Mouse (Mus musculus) stomach, postnatal 0 days (tissue): ENCODE data around the gene Zcrb1. TPM values are rescaled to one million over a fixed set of nuclear protein-coding genes. Genes with fewer than 3 reads are reported as not detected.
A peak's percentile ranks its signal among the peaks of the same experiment; 100 is the strongest.

Experiments used
- ATAC-seq: fragments of 200-750 bp; cut with Nextera tagmentation; 2 replicates; pipeline ENCODE4 v1.8.0; 2017; ENCODE audit not compliant: low FRiP score, low TSS enrichment
- DNase-seq: peaks from one replicate; pipeline ENCODE4 v3.0.0-alpha.2; 2016; ENCODE audit warnings: low spot score
- H3K27ac ChIP-seq: fragments of 300-500 bp; sonication (generic); replicated peaks from 2 replicates; pipeline ENCODE4 v1.5.1; 2014; ENCODE audit warnings: mild to moderate bottlenecking, control low read depth
- H3K27me3 ChIP-seq: fragments of 300-500 bp; sonication (generic); 2 replicates; pipeline ENCODE4 v1.6.1; 2014; ENCODE audit warnings: low read length; ENCODE audit not compliant: control insufficient read depth, insufficient read depth
- H3K36me3 ChIP-seq: fragments of 300-500 bp; sonication (generic); 2 replicates; pipeline ENCODE4 v1.6.1; 2014; ENCODE audit warnings: low read length, mixed read lengths; ENCODE audit not compliant: control insufficient read depth, insufficient read depth
- H3K4me1 ChIP-seq: fragments of 300-500 bp; sonication (generic); replicated peaks from 2 replicates; pipeline ENCODE4 v1.6.1; 2014; ENCODE audit warnings: antibody characterized with exemption; ENCODE audit not compliant: control insufficient read depth, insufficient read depth
- H3K4me2 ChIP-seq: fragments of 300-500 bp; sonication (generic); replicated peaks from 2 replicates; pipeline ENCODE4 v1.6.1; 2014; ENCODE audit warnings: low read depth, mild to moderate bottlenecking, control low read depth, moderate library complexity
- H3K4me3 ChIP-seq: fragments of 300-500 bp; sonication (generic); 2 replicates; pipeline ENCODE4 v1.5.1; 2014; ENCODE audit warnings: low read depth, low read length, control low read depth
- H3K9ac ChIP-seq: fragments of 300-500 bp; sonication (generic); 2 replicates; pipeline ENCODE4 v1.6.1; 2014; ENCODE audit warnings: mild to moderate bottlenecking, low read length, control low read depth, mixed read lengths
- H3K9me3 ChIP-seq: fragments of 300-500 bp; sonication (generic); 2 replicates; pipeline ENCODE4 v1.6.1; 2016; ENCODE audit warnings: low read length; ENCODE audit not compliant: control insufficient read depth
- CTCF ChIP-seq: IDR thresholded peaks from 2 replicates; pipeline ENCODE4 v1.5.1; 2016; ENCODE audit warnings: antibody characterized with exemption, low read depth, mild to moderate bottlenecking, moderate library complexity
- EP300 ChIP-seq: optimal IDR thresholded peaks from 2 replicates; pipeline ENCODE3; 2016; ENCODE audit warnings: antibody characterized with exemption
- WGBS: fragments of 180-500 bp; shearing (Covaris S2); extraction: QIAGEN DNeasy Blood & Tissue Kit; methylation state at CpG from one replicate; pipeline ENCODE4 v1.1.7; 2014; 5-methylcytosine and 5-hydroxymethylcytosine counted together
- polyA plus RNA-seq: library from polyadenylated mRNA; unstranded; fragments of >200 nt; fragmentation: Nextera tagmentation; extraction: Ambion mirVana; gene quantifications from 2 replicates; pipeline ENCODE4 v1.2.1, GENCODE M21; 2015

Gene Zcrb1
- polyA plus RNA-seq, 1 experiment from 2014 or later, result 90.7 TPM

- no peaks in the 10 kb centered on the region for H3K9me3 ChIP-seq
- H3K4me2 ChIP-seq, result no peak overlapping the region
- no peak for DNase-seq
- WGBS, result 96% methylated on average over 1 of the region's 1 CpGs
- ATAC-seq, result no peak
- no peaks in the 10 kb centered on the region for H3K36me3 ChIP-seq
- H3K27ac ChIP-seq, result no peak overlapping the region
- no peak overlapping the region for H3K4me3 ChIP-seq
- no peaks in the 10 kb centered on the region for H3K4me1 ChIP-seq
- no peaks in the 10 kb centered on the region for H3K27me3 ChIP-seq
- TF ChIP-seq CTCF, result peak; percentile 23; the same call in 1 of the 2 replicates
- TF ChIP-seq EP300, result no peak
- no peak overlapping the region for H3K9ac ChIP-seq
Observed at GRCm38 (mm10) chr15:93422537-93422936, 24.4 kb upstream of the Zcrb1 start.

GRCm38 (mm10) chr15:93420596-93420995, 22.5 kb upstream of the Zcrb1 start:
- H3K9ac ChIP-seq, result no peak overlapping the region
- no peak overlapping the region for H3K4me2 ChIP-seq
- H3K27ac ChIP-seq, result no peak overlapping the region
- no peak for DNase-seq
- no peaks in the 10 kb centered on the region for H3K9me3 ChIP-seq
- no peak for ATAC-seq
- H3K4me1 ChIP-seq, result no peaks in the 10 kb centered on the region
- no peaks in the 10 kb centered on the region for H3K36me3 ChIP-seq
- TF ChIP-seq CTCF, result peak; percentile 20; the same call in 1 of the 2 replicates
- TF ChIP-seq EP300, result no peak
- H3K27me3 ChIP-seq, result no peaks in the 10 kb centered on the region
- H3K4me3 ChIP-seq, result no peak overlapping the region
- WGBS, result 75% methylated on average over 7 of the region's 7 CpGs

- H3K36me3 ChIP-seq, result 0 out of 2 replicates have a peak, but pooled peaks cover 5% of the 10 kb centered on the region
- no peak overlapping the region for H3K4me3 ChIP-seq
- WGBS, result 51% methylated on average over 6 of the region's 6 CpGs
- TF ChIP-seq CTCF (no peak), EP300 (no peak)
- ATAC-seq (no peak), DNase-seq (no peak)
- H3K9ac ChIP-seq, result no peak overlapping the region
- no peak overlapping the region for H3K27ac ChIP-seq
- H3K27me3 ChIP-seq, result no peaks in the 10 kb centered on the region
- H3K9me3 ChIP-seq, result no peaks in the 10 kb centered on the region
- H3K4me2 ChIP-seq, result no peak overlapping the region
- no peaks in the 10 kb centered on the region for H3K4me1 ChIP-seq
Observed at GRCm38 (mm10) chr15:93416300-93416699, 18.2 kb upstream of the Zcrb1 start.

- ATAC-seq, result no peak
- 0 out of 2 replicates have a peak, but pooled peaks cover 5% of the 10 kb centered on the region for H3K36me3 ChIP-seq
- DNase-seq, result no peak
- no peak overlapping the region for H3K4me3 ChIP-seq
- H3K9me3 ChIP-seq, result no peaks in the 10 kb centered on the region
- no peaks in the 10 kb centered on the region for H3K4me1 ChIP-seq
- H3K4me2 ChIP-seq, result no peak overlapping the region
- no peak overlapping the region for H3K9ac ChIP-seq
- no peaks in the 10 kb centered on the region for H3K27me3 ChIP-seq
- 94% methylated on average over 9 of the region's 9 CpGs for WGBS
- TF ChIP-seq EP300 (no peak), CTCF (no peak)
- H3K27ac ChIP-seq, result no peak overlapping the region
Observed at GRCm38 (mm10) chr15:93414456-93414855, 16.3 kb upstream of the Zcrb1 start.

- Histone ChIP-seq H3K4me1 (no peaks in the 10 kb centered on the region), H3K4me2 (no peak overlapping the region), H3K4me3 (no peak overlapping the region), H3K27me3 (no peaks in the 10 kb centered on the region), H3K9ac (no peak overlapping the region), H3K27ac (no peak overlapping the region), H3K9me3 (no peaks in the 10 kb centered on the region), H3K36me3 (0 out of 2 replicates have a peak, but pooled peaks cover 5% of the 10 kb centered on the region)
- DNase-seq (no peak), ATAC-seq (peak; percentile 51; the same call in 1 of the 2 replicates)
- no peak for TF ChIP-seq EP300
- TF ChIP-seq CTCF, result no peak
- WGBS, result 96% methylated on average over 3 of the region's 3 CpGs
Observed at GRCm38 (mm10) chr15:93412445-93412844, 14.3 kb upstream of the Zcrb1 start.

GRCm38 (mm10) chr15:93406492-93406891, 8.4 kb upstream of the Zcrb1 start:
- H3K27me3 ChIP-seq, result no peaks in the 10 kb centered on the region
- no peak overlapping the region for H3K9ac ChIP-seq
- H3K4me1 ChIP-seq, result no peaks in the 10 kb centered on the region
- H3K9me3 ChIP-seq, result no peaks in the 10 kb centered on the region
- no peak overlapping the region for H3K4me3 ChIP-seq
- ATAC-seq (no peak), DNase-seq (no peak)
- no peak overlapping the region for H3K27ac ChIP-seq
- WGBS, result 91% methylated on average over 5 of the region's 5 CpGs
- H3K36me3 ChIP-seq, result no peaks in the 10 kb centered on the region
- TF ChIP-seq EP300, result no peak
- no peak for TF ChIP-seq CTCF
- H3K4me2 ChIP-seq, result no peak overlapping the region
